Mouse (Mus musculus) thymus, adult 2 months (tissue): ENCODE measurements around the gene Preb. TPM values are rescaled to one million over a fixed set of nuclear protein-coding genes. Genes with fewer than 3 reads are reported as not detected.

Experiments used
- DNase-seq: peaks from one replicate; pipeline ENCODE4 v3.0.0; 2021
- H3K27ac ChIP-seq: fragments of 200-500 bp; 2 replicates; pipeline ENCODE4 v1.5.1; 2012; ENCODE audit warnings: low read length, control low read depth; ENCODE audit not compliant: control insufficient read depth, insufficient read depth
- H3K27me3 ChIP-seq: fragments of 200-500 bp; 2 replicates; pipeline ENCODE4 v1.6.1; 2012; ENCODE audit warnings: mild to moderate bottlenecking, low read length, moderate library complexity, mixed read lengths; ENCODE audit not compliant: control insufficient read depth, insufficient read depth
- H3K36me3 ChIP-seq: fragments of 200-500 bp; 2 replicates; pipeline ENCODE4 v1.6.1; 2012; ENCODE audit warnings: mild to moderate bottlenecking, low read length, moderate library complexity; ENCODE audit not compliant: control insufficient read depth, insufficient read depth
- H3K4me1 ChIP-seq: fragments of 200-500 bp; replicated peaks from 2 replicates; pipeline ENCODE4 v1.6.1; 2012; ENCODE audit warnings: low read length; ENCODE audit not compliant: control insufficient read depth, insufficient read depth
- H3K4me3 ChIP-seq: fragments of 200-500 bp; 2 replicates; pipeline ENCODE4 v1.5.1; 2012; ENCODE audit warnings: mild to moderate bottlenecking, low read length, control low read depth, moderate library complexity; ENCODE audit not compliant: control insufficient read depth, insufficient read depth
- CTCF ChIP-seq: fragments of 200-500 bp; IDR thresholded peaks from 2 replicates; pipeline ENCODE4 v1.5.1; 2012; ENCODE audit warnings: mild to moderate bottlenecking, control low read depth, low read length, moderate library complexity, borderline replicate concordance; ENCODE audit not compliant: control insufficient read depth, poor library complexity, insufficient read depth; ENCODE audit errors: extremely low read depth
- POLR2A ChIP-seq: fragments of 200-500 bp; IDR thresholded peaks from 2 replicates; pipeline ENCODE4 v1.6.1; 2012; ENCODE audit warnings: mild to moderate bottlenecking, low read length, control low read depth, moderate library complexity; ENCODE audit not compliant: control insufficient read depth, poor library complexity, insufficient read depth; ENCODE audit errors: extremely low read depth
- WGBS: fragments of 180-500 bp; shearing (Covaris S2); methylation state at CpG from one replicate; pipeline ENCODE4 v1.1.7; 2018; 5-methylcytosine and 5-hydroxymethylcytosine counted together
- polyA plus RNA-seq: library from polyadenylated mRNA; depleted of rRNA; stranded (reverse); fragments of >200 nt; gene quantifications from 2 replicates; pipeline ENCODE4 v1.2.3, GENCODE M21; 2012; rRNA removed

Preb gene
- 401 and 419 TPM in 2 replicates for polyA plus RNA-seq

- Histone ChIP-seq H3K4me1 (peaks cover 25% of the 10 kb centered on the region), H3K27ac (no peak within 1 kb of the TSS; the same call in 1 of the 2 replicates), H3K36me3 (peaks cover 22% of the 10 kb centered on the region), H3K4me3 (peak within 1 kb of the TSS; percentile 66), H3K27me3 (no peaks in the 10 kb centered on the region)
- peak; percentile 93 for TF ChIP-seq POLR2A
- TF ChIP-seq CTCF: peak; percentile 64; the same call in 1 of the 2 replicates
- DNase-seq: peak; percentile 98
- under 1% methylated on average over 56 of the region's 56 CpGs for WGBS
These were observed at the start of gene Preb for GRCm38 (mm10) chr5:30959966-30960501. TSS of gene Preb (minus strand) at chr5:30960361.

GRCm38 (mm10) chr5:31004184-31004583, 44.0 kb upstream of the Preb start:
- Histone ChIP-seq H3K27ac (no peak overlapping the region), H3K4me1 (no peaks in the 10 kb centered on the region), H3K4me3 (no peak overlapping the region), H3K27me3 (no peaks in the 10 kb centered on the region), H3K36me3 (no peaks in the 10 kb centered on the region)
- DNase-seq: peak; percentile 86
- WGBS: 13% methylated on average over 5 of the region's 5 CpGs
- TF ChIP-seq CTCF: no peak

- TF ChIP-seq CTCF (no peak), POLR2A (no peak)
- Histone ChIP-seq H3K4me1 (no peaks in the 10 kb centered on the region), H3K27me3 (no peaks in the 10 kb centered on the region), H3K36me3 (no peaks in the 10 kb centered on the region), H3K4me3 (no peak overlapping the region), H3K27ac (no peak overlapping the region)
- no peak for DNase-seq
- WGBS: 87% methylated on average over 4 of the region's 4 CpGs
These were observed 41.4 kb upstream of the Preb start for GRCm38 (mm10) chr5:31001560-31001959.

- H3K4me3 ChIP-seq: no peak overlapping the region
- no peaks in the 10 kb centered on the region for H3K36me3 ChIP-seq
- H3K4me1 ChIP-seq: no peaks in the 10 kb centered on the region
- DNase-seq: no peak
- H3K27me3 ChIP-seq: no peaks in the 10 kb centered on the region
- H3K27ac ChIP-seq: no peak overlapping the region
- no peak for TF ChIP-seq POLR2A
- no peak for TF ChIP-seq CTCF
- WGBS: 81% methylated on average over 2 of the region's 2 CpGs
These were observed 40.8 kb upstream of the Preb start for GRCm38 (mm10) chr5:31000993-31001392.

DNA sequence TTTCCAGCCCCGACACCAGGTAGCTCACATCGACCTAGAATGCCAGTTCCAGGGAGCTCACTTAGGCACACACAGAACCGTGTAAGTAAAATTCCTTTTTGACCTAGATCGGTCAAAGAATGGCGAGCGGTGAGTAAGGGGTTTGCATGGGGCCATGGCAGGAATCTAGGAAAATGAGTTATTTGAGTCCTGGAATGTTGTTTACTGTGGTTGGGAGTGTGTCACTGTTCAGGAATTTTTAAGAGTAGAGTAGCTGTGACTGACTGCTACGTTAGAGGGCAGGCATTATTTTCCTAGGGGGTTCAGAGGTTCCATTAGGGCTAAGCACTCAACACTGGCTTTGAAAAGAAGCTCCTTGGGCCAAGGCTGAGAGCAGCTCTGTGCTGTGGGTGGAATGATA, 40.0 kb upstream of the Preb start:
- Histone ChIP-seq H3K4me3 (no peak overlapping the region), H3K27me3 (no peaks in the 10 kb centered on the region), H3K27ac (no peak overlapping the region), H3K4me1 (no peaks in the 10 kb centered on the region), H3K36me3 (no peaks in the 10 kb centered on the region)
- no peak for TF ChIP-seq POLR2A
- TF ChIP-seq CTCF: no peak
- 86% methylated on average over 7 of the region's 7 CpGs for WGBS
- no peak for DNase-seq

GRCm38 (mm10) chr5:30999324-30999723, 39.2 kb upstream of the Preb start:
- H3K27me3 ChIP-seq: no peaks in the 10 kb centered on the region
- no peaks in the 10 kb centered on the region for H3K36me3 ChIP-seq
- no peak overlapping the region for H3K4me3 ChIP-seq
- 90% methylated on average over 5 of the region's 5 CpGs for WGBS
- no peak for DNase-seq
- no peak for TF ChIP-seq CTCF
- no peak for TF ChIP-seq POLR2A
- no peaks in the 10 kb centered on the region for H3K4me1 ChIP-seq
- H3K27ac ChIP-seq: no peak overlapping the region

GRCm38 (mm10) chr5:30998306-30998705, 38.1 kb upstream of the Preb start:
- Histone ChIP-seq H3K27me3 (no peaks in the 10 kb centered on the region), H3K27ac (no peak overlapping the region), H3K4me1 (no peaks in the 10 kb centered on the region), H3K4me3 (no peak overlapping the region), H3K36me3 (no peaks in the 10 kb centered on the region)
- WGBS: 40% methylated on average over 5 of the region's 5 CpGs
- no peak for TF ChIP-seq POLR2A
- TF ChIP-seq CTCF: no peak
- DNase-seq: peak; percentile 37
